In the genomic region with DNA sequence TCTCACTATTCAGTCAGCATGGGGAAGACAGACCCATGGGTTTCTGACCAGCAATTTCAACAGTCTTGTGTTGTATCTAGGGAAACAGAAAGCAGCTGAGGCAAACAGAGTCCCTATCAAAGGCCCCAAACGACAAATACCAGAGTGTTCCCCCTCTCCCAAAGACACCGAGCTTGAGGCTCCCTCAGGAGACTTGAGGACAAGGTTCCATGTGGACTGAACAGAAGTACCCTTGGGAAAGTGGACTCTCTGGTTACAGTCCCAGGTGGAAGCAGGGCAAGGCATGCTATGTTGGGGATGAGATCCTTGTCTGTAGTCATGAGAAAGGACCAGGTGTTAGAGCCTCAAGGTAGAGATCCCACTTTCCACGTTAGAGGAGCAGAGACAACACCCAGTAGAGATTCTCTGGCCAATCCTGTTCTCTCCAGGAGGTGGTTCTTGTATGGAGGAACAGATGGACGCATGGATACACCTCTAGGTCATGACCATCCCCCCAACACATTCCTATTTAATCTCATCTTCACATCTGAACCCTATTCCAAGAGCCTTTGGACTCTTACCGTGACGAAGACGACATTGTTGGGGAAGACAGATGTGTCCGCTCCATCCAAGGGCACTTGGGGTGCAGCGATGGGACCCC, we compare ENCODE assay signal across 8 mouse cellular contexts. TPM values are rescaled to one million over a fixed set of nuclear protein-coding genes. Genes with fewer than 3 reads are reported as not detected.
A peak's percentile ranks its signal among the peaks of the same experiment; 100 is the strongest.
DNase-seq lines count a peak whose midpoint lies in the region; ATAC-seq and TF ChIP-seq lines count a peak whose summit lies in the region.

No protein-coding gene starts in this region.

- H3K9ac ChIP-seq in heart, embryonic 11.5 days (ENCODE audit: low read depth, low read length): peak overlapping the region; percentile 58
- H3K9ac ChIP-seq in MEL (ENCODE audit: control insufficient read depth, low read depth, low read length, poor library complexity, severe bottlenecking): peak overlapping the region; percentile 98
- peak overlapping the region; percentile 94 for H3K9ac ChIP-seq in hindbrain, embryonic 11.5 days (ENCODE audit: low read depth, low read length)
- peak overlapping the region; percentile 95 for H3K9ac ChIP-seq in midbrain, embryonic 11.5 days (ENCODE audit: low read length)

- H3K27me3 ChIP-seq in heart, embryonic 11.5 days (ENCODE audit: control insufficient read depth, insufficient read depth, low read length): no peaks in the 10 kb centered on the region; the same call in 1 of the 2 replicates
- no peaks in the 10 kb centered on the region for H3K27me3 ChIP-seq in MEL (ENCODE audit: control insufficient read depth in 1 of 2, insufficient read depth in 2 of 2, low read length in 2 of 2)
- H3K27me3 ChIP-seq in hindbrain, embryonic 11.5 days (ENCODE audit: control insufficient read depth, insufficient read depth, low read length): no peaks in the 10 kb centered on the region
- peaks cover 2% of the 10 kb centered on the region; the same call in 1 of the 2 replicates for H3K27me3 ChIP-seq in midbrain, embryonic 11.5 days (ENCODE audit: control insufficient read depth, insufficient read depth, low read length)

- H3K36me3 ChIP-seq in heart, embryonic 11.5 days (ENCODE audit: control insufficient read depth, insufficient read depth, low read length): peaks cover 27% of the 10 kb centered on the region
- peaks cover 3 to 20% of the 10 kb centered on the region in 2 experiments for H3K36me3 ChIP-seq in MEL (ENCODE audit: control insufficient read depth in 1 of 2, insufficient read depth in 2 of 2, low read length in 2 of 2)
- H3K36me3 ChIP-seq in hindbrain, embryonic 11.5 days (ENCODE audit: control insufficient read depth, insufficient read depth, low read length): peaks cover 5% of the 10 kb centered on the region; the same call in 1 of the 2 replicates
- H3K36me3 ChIP-seq in midbrain, embryonic 11.5 days (ENCODE audit: control insufficient read depth, insufficient read depth, low read length): peaks cover 35% of the 10 kb centered on the region

- TF ChIP-seq POLR2A in MEL (IDR thresholded peaks at IDR 0.05; ENCODE audit: control insufficient read depth in 1 of 2, insufficient read depth in 1 of 2, low read depth in 1 of 2, low read length in 2 of 2, poor library complexity in 1 of 2): no peak

- no peak for TF ChIP-seq CTCF in MEL (IDR thresholded peaks at IDR 0.05 in 2 of 3, conservative IDR thresholded peaks at IDR 0.05 in 1 of 3; ENCODE audit: control insufficient read depth in 1 of 3, insufficient read depth in 1 of 3, low read depth in 2 of 3, low read length in 3 of 3, poor library complexity in 1 of 3, severe bottlenecking in 1 of 3)

- no peaks in the 10 kb centered on the region for H3K9me3 ChIP-seq in heart, embryonic 11.5 days (replicated peaks; ENCODE audit: control insufficient read depth, low read length)
- no peaks in the 10 kb centered on the region for H3K9me3 ChIP-seq in MEL (replicated peaks; ENCODE audit: insufficient read depth, low read length)
- no peaks in the 10 kb centered on the region for H3K9me3 ChIP-seq in hindbrain, embryonic 11.5 days (ENCODE audit: control insufficient read depth, low read length)
- H3K9me3 ChIP-seq in midbrain, embryonic 11.5 days (ENCODE audit: control insufficient read depth, low read length): peaks cover 2% of the 10 kb centered on the region; the same call in 1 of the 2 replicates

- WGBS in heart, embryonic 11.5 days (ENCODE audit: insufficient replicate concordance): 63% methylated on average over 9 of the region's 9 CpGs
- WGBS in hindbrain, embryonic 11.5 days: 82% methylated on average over 9 of the region's 9 CpGs
- 78% methylated on average over 9 of the region's 9 CpGs for WGBS in midbrain, embryonic 11.5 days

- peak overlapping the region; percentile 92 for H3K4me2 ChIP-seq in heart, embryonic 11.5 days
- H3K4me2 ChIP-seq in hindbrain, embryonic 11.5 days (replicated peaks; ENCODE audit: low read depth, low read length): peak overlapping the region; percentile 87
- H3K4me2 ChIP-seq in midbrain, embryonic 11.5 days: peak overlapping the region; percentile 91

- H3K27ac ChIP-seq in heart, embryonic 11.5 days (ENCODE audit: low read depth, low read length): 0 out of 2 replicates have a peak overlapping the region, but pooled peaks have one; percentile 100
- no peak overlapping the region for H3K27ac ChIP-seq in MEL (ENCODE audit: control insufficient read depth, low read depth, low read length)
- H3K27ac ChIP-seq in hindbrain, embryonic 11.5 days (ENCODE audit: low read depth, low read length): no peak overlapping the region
- no peak overlapping the region for H3K27ac ChIP-seq in midbrain, embryonic 11.5 days (ENCODE audit: low read depth, low read length)

- TF ChIP-seq EP300 in MEL (IDR thresholded peaks at IDR 0.05; ENCODE audit: low read depth in 1 of 2, low read length in 2 of 2): no peak

- H3K4me1 ChIP-seq in heart, embryonic 11.5 days (ENCODE audit: control insufficient read depth, insufficient read depth, low read length): peaks cover 37% of the 10 kb centered on the region
- peaks cover 0 to 20% of the 10 kb centered on the region in 2 experiments; a peak in 2 of 4 replicates for H3K4me1 ChIP-seq in MEL (ENCODE audit: control insufficient read depth in 1 of 2, insufficient read depth in 2 of 2, low read length in 2 of 2)
- H3K4me1 ChIP-seq in hindbrain, embryonic 11.5 days (replicated peaks; ENCODE audit: control insufficient read depth, insufficient read depth, low read length): peaks cover 23% of the 10 kb centered on the region
- H3K4me1 ChIP-seq in midbrain, embryonic 11.5 days (ENCODE audit: control insufficient read depth, insufficient read depth, low read length): peaks cover 39% of the 10 kb centered on the region

- DNase-seq in heart, postnatal 25 days (ENCODE audit: low spot score): no peak
- DNase-seq in MEL (ENCODE audit: low read depth, low spot score): no peak
- DNase-seq in hindbrain, embryonic 11.5 days (ENCODE audit: low spot score): no peak
- DNase-seq in midbrain, embryonic 11.5 days (ENCODE audit: low spot score, missing footprints): peak; percentile 59
- no peak for DNase-seq in left cerebral cortex, adult 8-10 months (ENCODE audit: low spot score in 2 of 2)
- DNase-seq in frontal cortex, postnatal 25 days (ENCODE audit: low spot score in 2 of 2): no peak
- no peak for DNase-seq in kidney, adult 18-20 months

- intact Hi-C loops in heart, postnatal 25 days (cut with DNase I): no loop called here

- peaks cover 44% of the 10 kb centered on the region for H3K79me2 ChIP-seq in MEL (ENCODE audit: control insufficient read depth, insufficient read depth, low read length, poor library complexity)

- no peak for TF ChIP-seq RAD21 in MEL (IDR thresholded peaks at IDR 0.05; ENCODE audit: low read depth, low read length)

- peak overlapping the region; percentile 88 for H3K4me3 ChIP-seq in heart, embryonic 11.5 days (ENCODE audit: low read depth, low read length)
- H3K4me3 ChIP-seq in MEL (ENCODE audit: control insufficient read depth in 1 of 2, insufficient read depth in 1 of 2, low read depth in 2 of 2, low read length in 2 of 2): peak overlapping the region; percentile 73 to 88
- peak overlapping the region; percentile 86 for H3K4me3 ChIP-seq in hindbrain, embryonic 11.5 days (ENCODE audit: low read depth, low read length)
- peak overlapping the region; percentile 84 for H3K4me3 ChIP-seq in midbrain, embryonic 11.5 days (ENCODE audit: low read depth, low read length)

- ATAC-seq in heart, embryonic 11.5 days (replicated peaks; ENCODE audit: insufficient number of reproducible peaks, low FRiP score, low TSS enrichment): no peak
- no peak for ATAC-seq in hindbrain, embryonic 11.5 days (ENCODE audit: low FRiP score)
- ATAC-seq in midbrain, embryonic 11.5 days (ENCODE audit: low FRiP score): no peak

RNA-seq across cellular contexts. Expression of a gene that starts 3.4 kb away (rescaled TPM):
- 7.4 and 9.2 TPM in 2 replicates for polyA plus RNA-seq in heart, embryonic 11.5 days (2014; fragmentation: Nextera tagmentation; extraction: Ambion mirVana)
- total RNA-seq in heart, postnatal 25 days (2021): 10 to 100 TPM; 20.6 to 29.3 TPM
- 49.1 and 58.7 TPM in 2 replicates for total RNA-seq in MEL (2012; rRNA removed)
- 10 to 100 TPM in 1 of 2 experiments, not detected in 1; 74.2 TPM for polyA plus RNA-seq in MEL (2012; ENCODE audit: insufficient read depth in 1 of 2, insufficient read length in 2 of 2, low read depth in 1 of 2, low replicate concordance in 2 of 2, missing spikeins in 1 of 2)
- polyA plus RNA-seq in hindbrain, embryonic 11.5 days (2014; fragmentation: Nextera tagmentation; extraction: Ambion mirVana): 9.9 and 14.9 TPM in 2 replicates
- 11.4 and 11.5 TPM in 2 replicates for polyA plus RNA-seq in midbrain, embryonic 11.5 days (2014; fragmentation: Nextera tagmentation; extraction: Ambion mirVana)
- 10 to 100 TPM; 42.8 to 57.8 (median 45.5) TPM for total RNA-seq in left cerebral cortex, adult 8-10 months (2022)

RNA-seq across cellular contexts. Expression of a gene that starts 3.6 kb away (rescaled TPM):
- 12.4 and 13.7 TPM in 2 replicates for polyA plus RNA-seq in heart, embryonic 11.5 days (2014; fragmentation: Nextera tagmentation; extraction: Ambion mirVana)
- under 1 TPM; 0.57 to 0.89 TPM for total RNA-seq in heart, postnatal 25 days (2021)
- 5.6 and 11.1 TPM in 2 replicates for total RNA-seq in MEL (2012; rRNA removed)
- polyA plus RNA-seq in MEL (2012; ENCODE audit: insufficient read depth in 1 of 2, insufficient read length in 2 of 2, low read depth in 1 of 2, low replicate concordance in 2 of 2, missing spikeins in 1 of 2): 10 to 100 TPM in 1 of 2 experiments, not detected in 1; 16.0 TPM
- 13.5 and 17.2 TPM in 2 replicates for polyA plus RNA-seq in hindbrain, embryonic 11.5 days (2014; fragmentation: Nextera tagmentation; extraction: Ambion mirVana)
- 11.4 and 14.8 TPM in 2 replicates for polyA plus RNA-seq in midbrain, embryonic 11.5 days (2014; fragmentation: Nextera tagmentation; extraction: Ambion mirVana)
- total RNA-seq in left cerebral cortex, adult 8-10 months (2022): 1 to 10 TPM; 5.9 to 8.7 (median 7.8) TPM

RNA-seq across cellular contexts. Expression of a gene that starts 5.4 kb away (rescaled TPM):
- polyA plus RNA-seq in heart, embryonic 11.5 days (2014; fragmentation: Nextera tagmentation; extraction: Ambion mirVana): 29.9 and 35.3 TPM in 2 replicates
- 10 to 100 TPM; 11.1 to 13.4 TPM for total RNA-seq in heart, postnatal 25 days (2021)
- 35.0 and 35.8 TPM in 2 replicates for total RNA-seq in MEL (2012; rRNA removed)
- polyA plus RNA-seq in MEL (2012; ENCODE audit: insufficient read depth in 1 of 2, insufficient read length in 2 of 2, low read depth in 1 of 2, low replicate concordance in 2 of 2, missing spikeins in 1 of 2): 10 to 100 TPM in 1 of 2 experiments, not detected in 1; 46.2 TPM
- 64.9 and 78.4 TPM in 2 replicates for polyA plus RNA-seq in hindbrain, embryonic 11.5 days (2014; fragmentation: Nextera tagmentation; extraction: Ambion mirVana)
- polyA plus RNA-seq in midbrain, embryonic 11.5 days (2014; fragmentation: Nextera tagmentation; extraction: Ambion mirVana): 73.3 and 83.1 TPM in 2 replicates
- total RNA-seq in left cerebral cortex, adult 8-10 months (2022): 10 to 100 TPM; 14.5 to 20.2 (median 15.9) TPM

RNA-seq across cellular contexts. Expression of a gene that starts 38.5 kb away (rescaled TPM):
- 139 and 147 TPM in 2 replicates for polyA plus RNA-seq in heart, embryonic 11.5 days (2014; fragmentation: Nextera tagmentation; extraction: Ambion mirVana)
- 100 to 1,000 TPM; 282 to 288 TPM for total RNA-seq in heart, postnatal 25 days (2021)
- 52.7 and 58.3 TPM in 2 replicates for total RNA-seq in MEL (2012; rRNA removed)
- 100 to 1,000 TPM in 1 of 2 experiments, not detected in 1; 203 TPM for polyA plus RNA-seq in MEL (2012; ENCODE audit: insufficient read depth in 1 of 2, insufficient read length in 2 of 2, low read depth in 1 of 2, low replicate concordance in 2 of 2, missing spikeins in 1 of 2)
- 56.4 and 64.0 TPM in 2 replicates for polyA plus RNA-seq in hindbrain, embryonic 11.5 days (2014; fragmentation: Nextera tagmentation; extraction: Ambion mirVana)
- polyA plus RNA-seq in midbrain, embryonic 11.5 days (2014; fragmentation: Nextera tagmentation; extraction: Ambion mirVana): 47.0 and 62.9 TPM in 2 replicates
- total RNA-seq in left cerebral cortex, adult 8-10 months (2022): 100 to 1,000 TPM; 149 to 216 (median 162) TPM

RNA-seq across cellular contexts. Expression of a gene that starts 42.6 kb away (rescaled TPM):
- 0.47 and 1.0 TPM in 2 replicates for polyA plus RNA-seq in heart, embryonic 11.5 days (2014; fragmentation: Nextera tagmentation; extraction: Ambion mirVana)
- under 1 TPM; 0.98 to 0.99 TPM for total RNA-seq in heart, postnatal 25 days (2021)
- 0.39 and 0.42 TPM in 2 replicates for total RNA-seq in MEL (2012; rRNA removed)
- 1 to 10 TPM in 1 of 2 experiments, not detected in 1; 1.1 TPM for polyA plus RNA-seq in MEL (2012; ENCODE audit: insufficient read depth in 1 of 2, insufficient read length in 2 of 2, low read depth in 1 of 2, low replicate concordance in 2 of 2, missing spikeins in 1 of 2)
- polyA plus RNA-seq in hindbrain, embryonic 11.5 days (2014; fragmentation: Nextera tagmentation; extraction: Ambion mirVana): 2.9 and 5.3 TPM in 2 replicates
- 4.8 TPM in 2 replicates for polyA plus RNA-seq in midbrain, embryonic 11.5 days (2014; fragmentation: Nextera tagmentation; extraction: Ambion mirVana)
- total RNA-seq in left cerebral cortex, adult 8-10 months (2022): 10 to 100 TPM; 76.3 to 78.9 (median 77.7) TPM
